ENCODE assay signal across 15 mouse cellular contexts in the genomic region with DNA sequence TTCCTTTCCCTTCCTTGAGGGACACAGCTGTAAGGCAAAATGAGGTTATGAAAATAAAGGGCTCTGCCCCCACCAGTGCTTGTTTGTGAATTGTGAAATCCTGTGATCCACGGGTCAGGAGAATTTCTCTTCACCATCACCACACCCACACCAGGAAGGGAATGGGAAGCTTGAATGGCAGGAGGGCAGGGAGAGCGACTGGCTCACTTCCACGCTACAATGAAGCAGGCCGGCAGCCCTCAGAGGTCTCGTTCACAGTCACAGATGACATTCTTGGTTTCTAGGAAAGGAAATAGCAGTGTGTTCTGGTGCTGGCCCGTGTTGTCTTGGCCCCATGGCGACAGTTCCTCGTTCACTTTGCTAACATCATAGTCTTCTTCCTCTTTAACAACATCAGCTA.
A peak's percentile ranks its signal among the peaks of the same experiment; 100 is the strongest.
DNase-seq lines count a peak whose midpoint lies in the region; ATAC-seq and TF ChIP-seq lines count a peak whose summit lies in the region.
"Had no signal": no experiment of that assay in that cellular context is flagged by ENCODE, and none has a peak within 500 bp of the region (broad histone marks: within the 10 kb centered on the region; RNA-seq: fewer than 3 reads in every experiment).

No protein-coding gene starts in this region.

- peaks cover 8% of the 10 kb centered on the region for H3K4me1 ChIP-seq in kidney, embryonic 15.5 days
- H3K4me1 ChIP-seq in bone marrow macrophage, adult 2 months (ENCODE audit: control insufficient read depth, insufficient read depth, low read length): peaks cover 50% of the 10 kb centered on the region
- H3K4me1 ChIP-seq in kidney, postnatal 0 days (replicated peaks; ENCODE audit: insufficient read depth, low read length): no peaks in the 10 kb centered on the region

- TF ChIP-seq POLR2A in bone marrow macrophage, adult 2 months (IDR thresholded peaks at IDR 0.05; ENCODE audit: borderline replicate concordance, low read depth, low read length): no peak

- DNase-seq in kidney, adult 11 months: peak; percentile 64
- DNase-seq in kidney, postnatal 0 days (ENCODE audit: low spot score): peak; percentile 61
- DNase-seq in lung, postnatal 36 days: peak; percentile 71
- no peak for DNase-seq in urinary bladder, postnatal 36 days (ENCODE audit: low spot score in 2 of 2)
- no peak for DNase-seq in left cerebral cortex, postnatal 36 days (ENCODE audit: low spot score in 2 of 2)
- no peak for DNase-seq in left cerebral cortex, adult 9 months (ENCODE audit: low spot score in 2 of 2)
- DNase-seq: cerebellum, postnatal 36 days; gastrocnemius, postnatal 10 days; heart, postnatal 14 days; spleen, adult 18-20 months had no signal

- no peaks in the 10 kb centered on the region for H3K27me3 ChIP-seq in kidney, embryonic 15.5 days
- no peaks in the 10 kb centered on the region for H3K27me3 ChIP-seq in kidney, postnatal 0 days (ENCODE audit: insufficient read depth, low read length)
- H3K27me3 ChIP-seq: midbrain, embryonic 12.5 days had no signal

- 54% methylated on average over 8 of the region's 8 CpGs for WGBS in kidney, embryonic 15.5 days
- WGBS in kidney, postnatal 0 days: 50% methylated on average over 8 of the region's 8 CpGs

- no peak for TF ChIP-seq CTCF in bone marrow macrophage, adult 2 months (IDR thresholded peaks at IDR 0.05; ENCODE audit: low read depth, low read length)
- TF ChIP-seq CTCF in kidney, postnatal 0 days (IDR thresholded peaks at IDR 0.05; ENCODE audit: low read depth): no peak

- no peaks in the 10 kb centered on the region for H3K36me3 ChIP-seq in kidney, embryonic 15.5 days
- no peaks in the 10 kb centered on the region for H3K36me3 ChIP-seq in kidney, postnatal 0 days (ENCODE audit: insufficient read depth, low read length)

- H3K27ac ChIP-seq in kidney, embryonic 15.5 days: no peak overlapping the region
- H3K27ac ChIP-seq in bone marrow macrophage, adult 2 months (ENCODE audit: insufficient read depth, low read depth, low read length): peak overlapping the region; percentile 39
- H3K27ac ChIP-seq in kidney, postnatal 0 days: no peak overlapping the region
- H3K27ac ChIP-seq: midbrain, embryonic 12.5 days had no signal

- ATAC-seq in kidney, embryonic 15.5 days (replicated peaks; ENCODE audit: low FRiP score): no peak
- ATAC-seq in kidney, postnatal 0 days (replicated peaks; ENCODE audit: low FRiP score, low read depth): no peak
- ATAC-seq: forebrain, embryonic 14.5 days; intestine, postnatal 0 days had no signal

- intact Hi-C loops in left cerebral cortex, postnatal 36 days (cut with DNase I): no loop called here

- no peak overlapping the region for H3K9ac ChIP-seq in kidney, embryonic 15.5 days
- H3K9ac ChIP-seq in kidney, postnatal 0 days (ENCODE audit: low read depth, low read length): no peak overlapping the region
- H3K9ac ChIP-seq: midbrain, embryonic 12.5 days had no signal

- H3K4me3 ChIP-seq in kidney, embryonic 15.5 days (replicated peaks): no peak overlapping the region
- no peak overlapping the region for H3K4me3 ChIP-seq in bone marrow macrophage, adult 2 months (ENCODE audit: insufficient read depth, low read length)
- H3K4me3 ChIP-seq in kidney, postnatal 0 days (replicated peaks; ENCODE audit: low read depth, low read length): no peak overlapping the region
- H3K4me3 ChIP-seq: midbrain, embryonic 12.5 days had no signal

- no peak overlapping the region for H3K4me2 ChIP-seq in kidney, embryonic 15.5 days
- no peak overlapping the region for H3K4me2 ChIP-seq in kidney, postnatal 0 days (ENCODE audit: low read length)
- H3K4me2 ChIP-seq: midbrain, embryonic 12.5 days had no signal

- no peaks in the 10 kb centered on the region for H3K9me3 ChIP-seq in kidney, embryonic 15.5 days (replicated peaks)
- no peaks in the 10 kb centered on the region for H3K9me3 ChIP-seq in kidney, postnatal 0 days (replicated peaks; ENCODE audit: low read length)

Comparison
In these comparisons a context has a peak if more than half of its experiments do, and no peak if none do; other contexts are left out.
1. DNase-seq: peak in kidney, adult 11 months (single experiment), kidney, postnatal 0 days (single experiment) and lung, postnatal 36 days (single experiment); none in urinary bladder, postnatal 36 days (0 of 2), left cerebral cortex, postnatal 36 days (0 of 2) and left cerebral cortex, adult 9 months (0 of 2).